Mouse (Mus musculus): ENCODE measurements at regions not wholly inside any gene's neighbourhood (a gene's known extent, or its start where the extent isn't known, plus 50 kb on each side); places are given as distances from the start of the nearest gene placed in this dataset.
A peak's percentile ranks its signal among the peaks of the same experiment; 100 is the strongest.

- no peak for ATAC-seq (ENCODE audit: low FRiP score)
- no peak overlapping the region for H3K27ac ChIP-seq
- no peaks in the 10 kb centered on the region for H3K36me3 ChIP-seq
- no peaks in the 10 kb centered on the region for H3K9me3 ChIP-seq
- no peak overlapping the region for H3K9ac ChIP-seq
- no peaks in the 10 kb centered on the region for H3K27me3 ChIP-seq
- WGBS = 90% methylated on average over 4 of the region's 4 CpGs
- H3K4me3 ChIP-seq = no peak overlapping the region
- no peaks in the 10 kb centered on the region for H3K4me1 ChIP-seq (replicated peaks)
- no peak overlapping the region for H3K4me2 ChIP-seq
Observed at GRCm38 (mm10) chr3:45523281-45523680, 145.1 kb downstream of the Pcdh10 start.

- H3K27ac ChIP-seq = no peak overlapping the region
- no peaks in the 10 kb centered on the region for H3K27me3 ChIP-seq
- H3K4me3 ChIP-seq = no peak overlapping the region
- H3K9ac ChIP-seq = no peak overlapping the region
- no peaks in the 10 kb centered on the region; the same call in 1 of the 2 replicates for H3K9me3 ChIP-seq
- ATAC-seq (ENCODE audit: low FRiP score) = no peak
- H3K4me2 ChIP-seq = no peak overlapping the region
- WGBS = 94% methylated on average over 3 of the region's 3 CpGs
- no peaks in the 10 kb centered on the region for H3K4me1 ChIP-seq (replicated peaks)
- no peaks in the 10 kb centered on the region for H3K36me3 ChIP-seq
Observed at GRCm38 (mm10) chr3:45547091-45547490, 168.9 kb downstream of the Pcdh10 start.

- 29% methylated on average over 1 of the region's 1 CpGs for WGBS
- peak; percentile 74 for ATAC-seq (ENCODE audit: low FRiP score)
- H3K4me2 ChIP-seq = no peak overlapping the region
- no peaks in the 10 kb centered on the region for H3K27me3 ChIP-seq
- H3K9me3 ChIP-seq = no peaks in the 10 kb centered on the region
- H3K4me1 ChIP-seq (replicated peaks) = no peaks in the 10 kb centered on the region
- no peaks in the 10 kb centered on the region for H3K36me3 ChIP-seq
- no peak overlapping the region for H3K9ac ChIP-seq
- H3K4me3 ChIP-seq = no peak overlapping the region
- H3K27ac ChIP-seq = no peak overlapping the region
Observed at GRCm38 (mm10) chr3:45555736-45556135, 177.5 kb downstream of the Pcdh10 start.

GRCm38 (mm10) chr3:45572995-45573394, 194.8 kb downstream of the Pcdh10 start:
- no peak for ATAC-seq (ENCODE audit: low FRiP score)
- H3K4me2 ChIP-seq = no peak overlapping the region
- H3K4me1 ChIP-seq (replicated peaks) = no peaks in the 10 kb centered on the region
- WGBS = 95% methylated on average over 1 of the region's 1 CpGs
- H3K9ac ChIP-seq = no peak overlapping the region
- no peak overlapping the region for H3K27ac ChIP-seq
- H3K36me3 ChIP-seq = no peaks in the 10 kb centered on the region
- no peaks in the 10 kb centered on the region for H3K9me3 ChIP-seq
- H3K4me3 ChIP-seq = no peak overlapping the region
- no peaks in the 10 kb centered on the region for H3K27me3 ChIP-seq

- Histone ChIP-seq H3K4me1 (replicated peaks) (no peaks in the 10 kb centered on the region), H3K9me3 (no peaks in the 10 kb centered on the region), H3K27ac (no peak overlapping the region), H3K36me3 (no peaks in the 10 kb centered on the region), H3K9ac (no peak overlapping the region), H3K4me3 (no peak overlapping the region), H3K27me3 (no peaks in the 10 kb centered on the region), H3K4me2 (no peak overlapping the region)
- WGBS = 86% methylated on average over 1 of the region's 1 CpGs
- no peak for ATAC-seq (ENCODE audit: low FRiP score)
Observed at GRCm38 (mm10) chr3:45577035-45577434, 198.8 kb downstream of the Pcdh10 start.

- WGBS = 44% methylated on average over 1 of the region's 1 CpGs
Observed at GRCm38 (mm10) chr3:45593561-45593960, 215.4 kb downstream of the Pcdh10 start.

GRCm38 (mm10) chr3:45602278-45602677, 224.1 kb downstream of the Pcdh10 start:
- WGBS = 82% methylated on average over 2 of the region's 2 CpGs
- H3K4me2 ChIP-seq = no peak overlapping the region
- no peak overlapping the region for H3K27ac ChIP-seq
- no peaks in the 10 kb centered on the region for H3K4me1 ChIP-seq (replicated peaks)
- H3K36me3 ChIP-seq = no peaks in the 10 kb centered on the region
- H3K27me3 ChIP-seq = no peaks in the 10 kb centered on the region
- no peak overlapping the region for H3K4me3 ChIP-seq
- H3K9me3 ChIP-seq = no peaks in the 10 kb centered on the region
- H3K9ac ChIP-seq = no peak overlapping the region
- ATAC-seq (ENCODE audit: low FRiP score) = no peak

More at GRCm38 (mm10) chr3:45593561-45593960, 215.4 kb downstream of the Pcdh10 start:
- no peaks in the 10 kb centered on the region for H3K36me3 ChIP-seq
- no peak for ATAC-seq (ENCODE audit: low FRiP score)
- no peak overlapping the region for H3K9ac ChIP-seq
- H3K9me3 ChIP-seq = no peaks in the 10 kb centered on the region
- H3K4me1 ChIP-seq (replicated peaks) = no peaks in the 10 kb centered on the region
- H3K27ac ChIP-seq = no peak overlapping the region
- H3K4me2 ChIP-seq = no peak overlapping the region
- no peak overlapping the region for H3K4me3 ChIP-seq
- no peaks in the 10 kb centered on the region for H3K27me3 ChIP-seq

GRCm38 (mm10) chr3:45603151-45603550, 225.0 kb downstream of the Pcdh10 start:
- no peak overlapping the region for H3K4me2 ChIP-seq
- H3K9ac ChIP-seq = no peak overlapping the region
- no peaks in the 10 kb centered on the region for H3K9me3 ChIP-seq
- no peak overlapping the region for H3K27ac ChIP-seq
- no peaks in the 10 kb centered on the region for H3K27me3 ChIP-seq
- no peak overlapping the region for H3K4me3 ChIP-seq
- 85% methylated on average over 5 of the region's 5 CpGs for WGBS
- H3K36me3 ChIP-seq = no peaks in the 10 kb centered on the region
- H3K4me1 ChIP-seq (replicated peaks) = no peaks in the 10 kb centered on the region
- no peak for ATAC-seq (ENCODE audit: low FRiP score)

GRCm38 (mm10) chr3:45620729-45621128, 242.5 kb downstream of the Pcdh10 start:
- Histone ChIP-seq H3K27me3 (no peaks in the 10 kb centered on the region), H3K4me2 (no peak overlapping the region), H3K4me3 (no peak overlapping the region), H3K9me3 (no peaks in the 10 kb centered on the region), H3K4me1 (replicated peaks) (no peaks in the 10 kb centered on the region), H3K27ac (no peak overlapping the region), H3K36me3 (no peaks in the 10 kb centered on the region), H3K9ac (no peak overlapping the region)
- ATAC-seq (ENCODE audit: low FRiP score) = no peak

- Histone ChIP-seq H3K4me2 (no peak overlapping the region), H3K4me1 (replicated peaks) (no peaks in the 10 kb centered on the region), H3K4me3 (no peak overlapping the region), H3K27me3 (no peaks in the 10 kb centered on the region), H3K36me3 (no peaks in the 10 kb centered on the region), H3K9ac (no peak overlapping the region), H3K27ac (no peak overlapping the region), H3K9me3 (no peaks in the 10 kb centered on the region)
- 90% methylated on average over 6 of the region's 6 CpGs for WGBS
- no peak for ATAC-seq (ENCODE audit: low FRiP score)
Observed at GRCm38 (mm10) chr3:45645856-45646450, 267.8 kb downstream of the Pcdh10 start.

GRCm38 (mm10) chr3:45649361-45649760, 271.2 kb downstream of the Pcdh10 start:
- Histone ChIP-seq H3K9me3 (no peaks in the 10 kb centered on the region), H3K4me2 (no peak overlapping the region), H3K27me3 (no peaks in the 10 kb centered on the region), H3K36me3 (no peaks in the 10 kb centered on the region), H3K27ac (no peak overlapping the region), H3K4me1 (replicated peaks) (no peaks in the 10 kb centered on the region), H3K9ac (no peak overlapping the region), H3K4me3 (no peak overlapping the region)
- ATAC-seq (ENCODE audit: low FRiP score) = no peak

GRCm38 (mm10) chr3:45657023-45657422, 278.8 kb downstream of the Pcdh10 start:
- Histone ChIP-seq H3K36me3 (no peaks in the 10 kb centered on the region), H3K9me3 (no peaks in the 10 kb centered on the region), H3K27ac (no peak overlapping the region), H3K4me1 (replicated peaks) (no peaks in the 10 kb centered on the region), H3K27me3 (no peaks in the 10 kb centered on the region), H3K9ac (no peak overlapping the region), H3K4me3 (no peak overlapping the region), H3K4me2 (no peak overlapping the region)
- no peak for ATAC-seq (ENCODE audit: low FRiP score)
- WGBS = 85% methylated on average over 5 of the region's 5 CpGs

GRCm38 (mm10) chr3:45658093-45658776, 280.0 kb downstream of the Pcdh10 start:
- ATAC-seq (ENCODE audit: low FRiP score) = no peak
- H3K9me3 ChIP-seq = no peaks in the 10 kb centered on the region
- WGBS = 90% methylated on average over 2 of the region's 2 CpGs
- H3K4me3 ChIP-seq = no peak overlapping the region
- no peaks in the 10 kb centered on the region for H3K4me1 ChIP-seq (replicated peaks)
- no peaks in the 10 kb centered on the region for H3K36me3 ChIP-seq
- no peak overlapping the region for H3K4me2 ChIP-seq
- H3K27ac ChIP-seq = no peak overlapping the region
- H3K27me3 ChIP-seq = no peaks in the 10 kb centered on the region
- no peak overlapping the region for H3K9ac ChIP-seq

Data from hindbrain, embryonic 13.5 days (tissue).